Mouse (Mus musculus) layer of hippocampus, adult 11-12 months (tissue): Measurements from ENCODE around the gene Ptpn13.

Experiments
- DNase-seq: peaks from one replicate; pipeline ENCODE4 v3.0.0; 2022; ENCODE audit warnings: low spot score

Gene Ptpn13

GRCm38 (mm10) chr5:103518797-103519468 is 93.9 kb downstream of the Ptpn13 start:
- DNase-seq, result peak; percentile 15

GRCm38 (mm10) chr5:103522371-103522770 is 97.4 kb downstream of the Ptpn13 start:
- no peak for DNase-seq

GRCm38 (mm10) chr5:103526668-103527436 is 101.9 kb downstream of the Ptpn13 start:
- DNase-seq, result no peak

- DNase-seq, result no peak
Observed at GRCm38 (mm10) chr5:103527437-103527718, 102.4 kb downstream of the Ptpn13 start.

GRCm38 (mm10) chr5:103530214-103530613 is 105.2 kb downstream of the Ptpn13 start:
- no peak for DNase-seq

- no peak for DNase-seq
Observed at GRCm38 (mm10) chr5:103532841-103533390, 107.9 kb downstream of the Ptpn13 start.

GRCm38 (mm10) chr5:103534454-103534853 is 109.5 kb downstream of the Ptpn13 start:
- no peak for DNase-seq

- no peak for DNase-seq
Observed at GRCm38 (mm10) chr5:103537429-103537828, 112.4 kb downstream of the Ptpn13 start.

GRCm38 (mm10) chr5:103540612-103541011 is 115.6 kb downstream of the Ptpn13 start:
- DNase-seq, result no peak

- peak; percentile 11 for DNase-seq
Observed at GRCm38 (mm10) chr5:103541136-103541535, 116.1 kb downstream of the Ptpn13 start.

- DNase-seq, result no peak
Observed at GRCm38 (mm10) chr5:103541542-103541941, 116.5 kb downstream of the Ptpn13 start.

- no peak for DNase-seq
Observed at GRCm38 (mm10) chr5:103545381-103546000, 120.5 kb downstream of the Ptpn13 start.

- no peak for DNase-seq
Observed at GRCm38 (mm10) chr5:103554769-103555168, 129.8 kb downstream of the Ptpn13 start.

- DNase-seq, result no peak
Observed at GRCm38 (mm10) chr5:103560546-103560945, 135.6 kb downstream of the Ptpn13 start.

GRCm38 (mm10) chr5:103568034-103568433 is 143.0 kb downstream of the Ptpn13 start:
- no peak for DNase-seq

GRCm38 (mm10) chr5:103569446-103569845 is 144.5 kb downstream of the Ptpn13 start:
- no peak for DNase-seq

- no peak for DNase-seq
Observed at GRCm38 (mm10) chr5:103579680-103580420, 154.9 kb downstream of the Ptpn13 start.

GRCm38 (mm10) chr5:103587219-103587618 is 162.2 kb downstream of the Ptpn13 start:
- no peak for DNase-seq

GRCm38 (mm10) chr5:103591846-103592245 is 166.9 kb downstream of the Ptpn13 start:
- DNase-seq, result no peak

GRCm38 (mm10) chr5:103592706-103593105 is 167.7 kb downstream of the Ptpn13 start:
- DNase-seq, result peak; percentile 11

- no peak for DNase-seq
Observed at GRCm38 (mm10) chr5:103593575-103593974, 168.6 kb downstream of the Ptpn13 start.
